Mouse (Mus musculus) liver, adult (tissue): ENCODE results near the gene Majin.

Experiments
- GATA4 ChIP-seq: IDR thresholded peaks from 2 replicates; pipeline ENCODE4 v1.6.1; 2014; ENCODE audit warnings: mild to moderate bottlenecking, low read length; ENCODE audit not compliant: insufficient replicate concordance

The Majin gene

DNA sequence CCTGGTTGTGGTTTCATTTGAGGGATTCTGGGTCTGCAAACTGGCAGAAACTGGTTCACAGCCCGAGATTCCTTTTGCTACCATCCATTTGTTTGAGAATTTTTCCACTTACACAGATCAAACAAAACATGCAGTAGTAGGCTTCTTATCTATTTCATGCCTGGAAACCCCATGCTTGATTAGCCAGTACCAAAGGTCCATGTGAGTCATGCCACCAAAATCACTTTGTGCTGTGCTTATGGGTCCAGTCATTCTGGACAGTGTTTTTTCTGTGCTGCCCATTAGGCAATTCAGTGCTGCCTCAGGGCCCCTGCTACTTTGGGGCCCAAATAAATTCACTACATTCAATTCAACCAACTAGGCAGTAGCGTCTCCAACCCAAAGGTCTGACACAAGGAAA is 20.1 kb downstream of the Majin start:
- no peak for TF ChIP-seq GATA4

DNA sequence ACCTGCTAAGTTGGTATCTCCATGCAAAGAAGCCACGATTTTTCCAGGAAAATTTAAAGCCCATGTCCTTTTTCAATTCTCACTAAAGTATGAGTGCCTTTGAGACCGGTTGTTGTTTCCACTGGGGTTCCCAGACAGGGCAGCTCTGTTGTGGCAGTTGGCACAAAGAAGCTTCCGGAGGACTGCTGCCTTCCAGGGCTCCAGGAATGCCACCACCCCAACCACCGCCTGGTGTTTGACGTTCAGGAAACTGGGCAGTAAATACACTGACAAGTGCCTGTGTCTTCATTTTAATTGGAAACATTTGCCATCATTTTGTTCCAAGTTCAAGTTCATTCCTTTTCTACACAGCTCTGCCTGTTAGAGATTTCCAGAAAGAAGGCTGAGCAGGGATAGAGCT is 22.5 kb downstream of the Majin start:
- TF ChIP-seq GATA4 = no peak

DNA sequence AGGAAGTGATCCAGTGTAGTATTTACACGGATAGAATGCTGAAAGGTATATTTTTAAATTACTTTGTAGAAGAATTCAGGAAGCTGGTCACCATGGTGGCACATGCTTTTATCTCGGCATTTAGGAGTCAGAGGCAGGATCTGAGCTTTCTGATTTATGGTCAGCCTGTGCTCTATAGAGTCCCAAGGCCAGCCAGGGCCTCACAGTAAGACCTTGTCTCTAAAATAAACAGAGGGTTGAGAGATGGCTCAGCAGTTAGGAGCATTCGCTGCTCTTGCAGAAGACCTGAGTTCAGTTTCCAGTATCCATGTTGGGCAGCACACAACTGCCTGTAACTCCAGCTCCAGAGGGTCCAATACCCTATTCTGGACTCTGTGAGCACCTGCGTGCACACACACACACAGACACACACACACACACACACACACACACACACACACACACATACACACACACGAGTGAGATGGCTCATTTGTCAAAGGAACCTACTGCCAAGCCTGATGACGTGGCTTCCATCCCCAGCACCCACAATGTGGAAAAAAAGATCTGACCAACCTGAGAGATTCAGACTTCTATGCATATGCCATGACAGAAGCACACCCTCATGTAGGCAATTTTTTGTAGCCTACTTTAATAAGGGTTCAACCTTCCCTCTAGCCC is 32.0 kb downstream of the Majin start:
- no peak for TF ChIP-seq GATA4

DNA sequence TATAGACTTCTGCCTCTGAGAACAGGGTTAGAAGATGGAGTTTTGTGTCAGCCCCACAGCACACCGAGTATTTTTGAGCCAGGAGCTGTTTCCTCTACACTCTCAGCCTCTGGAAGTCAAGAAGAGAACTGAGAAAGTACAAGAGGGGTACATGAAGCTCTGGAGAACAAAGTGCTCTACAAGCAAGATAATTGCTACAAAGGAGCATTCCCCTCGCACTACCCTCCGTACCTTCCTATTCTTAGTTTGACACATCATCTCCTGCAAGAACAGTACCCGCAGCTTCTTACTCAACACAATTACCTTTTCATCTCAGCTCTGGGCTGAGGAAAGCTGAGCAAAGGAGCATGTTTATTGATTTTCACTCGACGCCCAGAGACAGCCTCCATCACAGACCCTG is 34.4 kb downstream of the Majin start:
- no peak for TF ChIP-seq GATA4

DNA sequence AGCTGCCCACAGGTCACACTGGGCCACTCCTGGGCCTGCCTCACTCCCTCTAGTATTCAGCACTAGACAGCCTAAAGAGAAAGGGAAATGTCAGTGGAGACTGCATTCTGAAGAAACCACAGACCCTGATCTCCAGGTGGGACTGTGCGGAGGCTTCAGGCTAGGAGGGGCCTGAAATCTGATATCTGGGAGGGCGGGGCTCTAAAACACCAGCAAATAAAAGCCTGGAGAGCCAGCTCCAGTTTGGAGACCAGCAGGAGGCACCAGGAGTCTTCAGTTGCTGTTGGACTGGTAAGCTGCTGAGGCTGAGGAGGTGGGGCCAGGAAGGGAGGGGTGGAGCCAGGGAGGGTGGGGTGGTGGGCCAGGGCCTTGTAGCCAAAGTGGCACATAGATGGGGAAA is 41.9 kb downstream of the Majin start, which contains the start of gene Gpha2:
Gene Gpha2, plus strand, starts transcription at position 246 of the 400 bp plus-strand sequence.
- no peak for TF ChIP-seq GATA4

DNA sequence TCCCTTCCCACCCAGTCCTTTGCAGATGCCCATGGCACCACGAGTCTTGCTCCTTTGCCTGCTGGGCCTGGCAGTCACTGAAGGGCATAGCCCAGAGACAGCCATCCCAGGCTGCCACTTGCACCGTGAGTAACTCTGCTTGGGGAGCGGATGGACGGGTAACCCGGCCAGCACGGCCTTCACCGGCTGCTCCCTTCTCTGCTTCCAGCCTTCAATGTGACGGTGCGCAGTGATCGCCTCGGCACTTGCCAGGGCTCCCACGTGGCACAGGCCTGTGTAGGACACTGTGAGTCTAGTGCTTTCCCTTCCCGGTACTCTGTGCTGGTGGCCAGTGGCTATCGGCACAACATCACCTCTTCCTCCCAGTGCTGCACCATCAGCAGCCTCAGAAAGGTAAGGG is 42.6 kb downstream of the Majin start:
- TF ChIP-seq GATA4 = no peak

DNA sequence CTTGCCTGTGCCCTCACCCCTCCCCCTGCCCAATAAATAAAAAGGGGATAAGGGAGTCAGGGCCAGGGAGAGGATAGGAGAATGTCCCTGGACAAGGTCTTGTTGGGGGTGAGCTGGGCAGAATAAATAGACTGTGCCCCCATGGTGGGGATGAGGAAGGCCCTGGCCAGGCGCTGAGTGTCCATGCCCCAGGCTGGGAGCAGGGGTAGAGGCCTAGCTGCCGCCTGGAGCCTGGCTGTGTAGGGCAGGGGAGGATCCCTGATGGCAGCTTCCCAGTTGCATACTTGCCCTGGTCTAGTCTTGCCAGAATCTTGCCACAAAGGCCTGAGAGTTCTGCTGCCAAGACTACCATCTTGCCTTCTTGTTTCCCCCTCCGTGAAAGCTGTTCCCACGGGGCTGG is 43.7 kb downstream of the Majin start:
- no peak for TF ChIP-seq GATA4

DNA sequence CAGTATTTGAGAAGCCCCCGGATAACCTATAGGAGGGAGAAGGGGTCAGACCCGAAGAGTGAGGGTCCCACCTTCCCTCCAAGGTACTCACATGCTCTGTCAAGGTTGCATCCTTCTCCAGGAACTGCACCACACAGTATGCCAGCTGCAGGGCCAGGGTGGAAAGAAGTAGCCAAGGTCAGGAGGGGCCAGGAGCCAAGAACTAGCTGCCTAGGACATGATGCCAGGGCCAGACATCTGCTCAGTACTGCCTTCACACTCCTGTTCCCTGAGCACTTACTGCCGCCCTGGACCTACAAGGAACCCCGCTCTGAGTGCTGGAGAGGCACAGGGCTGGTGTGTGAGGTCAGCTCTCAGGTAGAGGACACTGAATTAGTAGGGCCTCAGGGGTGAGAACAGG is 46.2 kb downstream of the Majin start:
- no peak for TF ChIP-seq GATA4

DNA sequence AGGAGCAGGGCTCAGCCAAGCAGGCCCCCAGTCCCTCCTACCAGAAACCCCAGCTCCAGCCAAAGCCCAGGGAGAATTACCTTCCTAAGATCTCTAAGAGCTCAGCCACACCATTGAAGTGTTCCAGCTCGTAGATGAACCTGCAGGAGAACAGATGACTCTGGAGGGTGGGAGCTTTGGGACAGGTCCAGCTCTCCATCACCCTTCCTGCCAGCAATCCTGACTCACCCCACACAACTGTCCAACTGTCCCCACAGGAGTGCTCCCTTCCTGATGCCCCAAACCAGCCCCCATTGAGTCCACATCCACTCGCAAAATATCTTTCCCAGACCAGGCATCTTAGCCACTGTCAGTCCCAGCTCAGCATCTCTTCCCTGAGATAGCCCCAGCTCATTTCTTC is 46.8 kb downstream of the Majin start:
- TF ChIP-seq GATA4 = no peak

DNA sequence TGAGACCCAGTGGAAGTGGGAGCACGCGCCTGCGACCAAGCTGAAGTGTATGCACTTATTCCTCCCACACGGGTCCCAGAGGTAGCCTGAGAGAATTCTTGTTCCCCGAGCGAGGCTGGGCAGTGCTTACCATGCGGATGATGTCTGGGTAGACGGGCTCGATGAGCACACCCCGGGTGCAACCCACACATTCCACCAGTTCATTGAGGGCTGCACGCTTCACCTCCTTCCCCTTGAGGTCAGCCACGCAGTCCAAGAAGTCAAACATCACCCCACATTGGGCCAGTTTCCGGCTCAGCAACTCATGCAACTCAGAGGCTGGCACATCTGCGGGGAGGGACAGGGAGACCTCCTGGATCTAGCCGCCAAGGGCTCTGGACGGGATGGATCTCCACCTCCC is 49.5 kb downstream of the Majin start:
- no peak for TF ChIP-seq GATA4

DNA sequence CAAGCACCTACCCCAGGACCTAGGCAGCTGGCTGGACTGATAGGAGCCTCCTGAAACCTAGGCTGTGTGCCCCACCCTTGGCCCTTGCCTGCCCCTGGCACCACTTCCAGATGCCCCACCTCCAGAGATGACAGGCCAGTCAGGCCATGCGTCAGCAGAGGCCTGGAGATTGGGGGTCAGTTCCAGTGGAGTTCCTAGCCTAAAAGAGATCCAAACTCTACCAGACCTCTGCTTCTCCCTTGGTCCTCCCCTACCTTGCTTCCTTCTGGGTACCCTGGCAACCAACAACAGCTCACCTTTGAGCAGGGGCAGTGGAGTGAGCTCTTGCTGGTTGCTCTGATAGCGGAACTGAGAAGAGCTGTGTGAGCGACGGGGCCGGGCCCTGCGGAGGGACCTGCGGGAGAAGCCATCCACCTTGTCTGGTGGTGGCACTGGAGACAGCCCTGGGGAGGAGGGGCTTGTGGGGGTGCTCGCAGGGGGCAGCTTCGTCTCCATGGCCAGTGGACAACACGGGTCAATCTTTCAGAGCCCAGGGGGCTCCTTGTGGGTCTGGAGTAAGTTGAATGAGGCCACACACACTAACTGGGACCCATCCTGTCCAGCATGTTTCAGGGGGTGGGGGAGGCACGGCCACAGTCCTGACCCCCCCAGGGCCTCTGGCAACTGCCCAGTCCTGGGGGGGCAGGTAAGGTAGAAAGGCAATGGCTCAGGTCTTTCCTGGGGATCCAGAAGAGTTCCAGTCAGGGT is 50.3 kb downstream of the Majin start:
- no peak for TF ChIP-seq GATA4

DNA sequence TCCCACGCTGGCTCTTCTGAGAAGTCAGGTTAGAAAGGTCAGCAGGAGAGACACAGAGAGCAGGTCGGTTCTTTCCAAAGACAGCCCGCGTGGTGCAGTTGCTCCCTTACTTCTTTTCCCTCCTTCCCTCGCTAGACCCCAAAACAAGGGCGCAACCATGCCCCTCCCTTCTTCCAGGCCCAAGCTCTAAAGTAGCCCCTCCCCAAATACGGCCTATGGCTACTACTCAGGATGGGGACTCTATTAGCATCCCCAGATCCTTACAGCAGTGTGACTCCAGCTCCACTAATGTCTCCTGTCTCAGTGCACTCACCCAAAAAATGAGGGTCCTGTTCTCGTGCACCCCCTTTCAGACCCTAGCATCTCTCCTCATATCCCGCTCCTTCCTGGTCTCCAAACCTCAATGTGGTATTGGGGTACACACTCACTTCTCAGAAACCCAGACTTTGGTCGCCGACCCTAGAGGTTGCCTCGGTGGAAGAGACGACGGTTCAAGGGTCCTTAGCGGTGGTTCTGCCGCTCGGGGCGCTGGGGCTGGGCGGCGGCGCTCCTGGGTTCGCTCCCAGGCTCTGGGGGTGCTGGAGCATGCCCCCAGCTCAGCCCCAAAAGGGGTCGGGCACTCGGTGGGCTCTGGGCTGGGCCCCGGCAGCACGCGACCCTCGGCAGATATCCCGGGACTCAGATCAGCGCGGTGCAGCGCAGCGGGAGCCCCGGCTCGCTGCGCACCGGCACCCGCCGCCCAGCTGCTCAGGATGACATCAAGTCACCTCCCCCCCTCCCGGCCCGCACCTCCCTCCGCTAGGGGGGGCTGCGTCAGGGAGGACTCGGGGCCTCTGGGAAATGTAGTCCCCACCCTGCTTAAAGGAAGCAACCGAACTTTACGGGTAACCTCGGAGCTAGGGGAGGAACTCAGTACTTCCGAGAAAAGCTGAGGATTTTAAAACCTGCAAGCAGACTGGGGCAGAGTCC is 51.2 kb downstream of the Majin start, which contains the start of gene Ppp2r5b:
Gene Ppp2r5b, minus strand, starts transcription at position 789 of the 969 bp plus-strand sequence.
- no peak for TF ChIP-seq GATA4

DNA sequence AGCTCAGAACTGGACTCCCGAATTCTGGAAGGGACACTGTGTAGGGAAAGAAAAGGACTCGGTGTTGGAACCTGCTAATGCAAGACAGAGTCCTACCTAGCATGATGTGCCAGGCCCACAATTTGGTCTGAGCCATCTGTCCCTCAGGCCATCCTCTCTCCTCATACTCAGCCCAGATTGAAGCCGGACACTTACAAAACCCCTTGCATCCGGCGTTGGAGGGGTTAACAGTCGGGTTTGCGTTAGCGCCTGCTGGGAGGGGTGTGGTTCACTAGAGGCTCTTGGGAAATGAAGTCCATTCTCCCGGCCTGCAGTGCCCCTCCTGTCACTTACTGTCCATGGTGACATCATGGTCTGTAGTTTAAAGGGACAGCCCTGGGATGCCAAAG is 51.9 kb downstream of the Majin start:
- peak; percentile 18; the same call in 1 of the 2 replicates for TF ChIP-seq GATA4

DNA sequence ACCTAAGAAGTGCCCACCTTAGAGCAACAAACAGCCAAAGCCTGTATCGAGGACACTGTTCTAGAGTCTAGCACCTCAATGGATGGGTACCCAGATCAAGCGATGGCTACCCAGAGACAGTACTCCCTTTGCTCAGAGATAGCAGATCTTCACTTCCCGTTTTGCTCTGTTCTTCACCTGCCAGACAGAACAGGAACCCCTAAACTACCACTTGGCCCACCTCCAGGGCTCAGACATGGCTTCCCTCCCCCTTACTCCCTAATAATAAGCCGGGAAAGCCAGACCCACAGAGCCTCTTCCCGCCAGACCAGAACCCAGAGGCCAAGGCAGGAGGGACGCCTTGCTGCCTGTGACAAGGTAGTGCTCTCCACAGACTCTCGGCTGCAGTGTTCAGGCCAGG is 52.7 kb downstream of the Majin start:
- no peak for TF ChIP-seq GATA4

DNA sequence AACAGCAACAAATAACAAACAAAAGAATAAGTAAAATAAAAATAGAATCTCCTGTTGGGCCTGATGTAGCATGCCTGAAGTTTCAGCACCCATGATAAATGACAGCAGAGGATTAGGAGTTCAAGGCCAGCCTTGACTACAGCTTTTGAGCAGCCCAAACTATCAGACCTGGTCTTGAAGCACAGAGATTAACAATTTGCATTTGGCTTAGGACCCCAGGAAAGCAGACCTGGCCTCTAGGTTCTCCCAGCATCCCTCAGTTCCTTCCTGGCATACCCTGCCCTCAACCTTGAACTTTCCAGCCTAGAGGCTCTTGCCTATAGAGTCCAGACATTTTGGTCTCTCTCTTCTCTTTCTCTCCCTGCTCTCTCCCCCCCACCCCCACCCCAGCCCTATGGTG is 54.6 kb downstream of the Majin start:
- no peak for TF ChIP-seq GATA4
